Mouse (Mus musculus): ENCODE data around the gene Glra4. TPM values are rescaled to one million over a fixed set of nuclear protein-coding genes. Genes with fewer than 3 reads are reported as not detected.

Glra4 gene
- 0.13 and 0.22 TPM in 2 replicates for polyA plus RNA-seq (2016; fragmentation: Nextera tagmentation; extraction: Ambion mirVana)

GRCm38 (mm10) chrX:136780041-136780440 is at the start of gene Glra4:
Glra4 (minus strand) TSS chrX:136780141.
- no peak within 1 kb of the TSS for H3K9ac ChIP-seq
- H3K4me3 ChIP-seq = no peak within 1 kb of the TSS
- no peak for ATAC-seq (ENCODE audit: low FRiP score, low read depth)
- H3K9me3 ChIP-seq = no peaks in the 10 kb centered on the region
- H3K27me3 ChIP-seq (replicated peaks) = no peaks in the 10 kb centered on the region
- H3K4me1 ChIP-seq = no peaks in the 10 kb centered on the region
- H3K4me2 ChIP-seq (replicated peaks) = no peak within 1 kb of the TSS
- WGBS = 83% methylated on average over 3 of the region's 3 CpGs
- H3K36me3 ChIP-seq = no peaks in the 10 kb centered on the region
- no peak within 1 kb of the TSS for H3K27ac ChIP-seq

DNA sequence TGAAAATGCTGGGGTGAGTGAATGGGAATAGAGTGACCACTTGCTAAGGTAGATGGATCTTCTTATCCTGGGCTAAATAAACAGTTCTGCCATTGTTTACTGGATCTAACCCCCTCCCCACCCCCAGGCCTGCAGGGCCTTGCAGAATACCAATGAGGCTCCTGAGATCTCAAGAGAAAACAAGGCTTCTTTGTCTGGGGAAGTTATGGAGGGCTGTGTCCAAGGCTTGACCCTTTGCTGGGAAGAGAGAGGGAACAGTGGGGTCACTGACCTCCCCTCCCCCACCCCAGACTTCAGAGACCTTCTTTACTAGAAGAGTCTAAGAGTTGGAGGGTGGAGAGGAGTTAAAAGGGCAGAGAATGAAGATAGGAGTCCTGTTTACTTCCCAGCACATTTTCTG is 48.7 kb upstream of the Glra4 start:
- Histone ChIP-seq H3K27ac (no peak overlapping the region), H3K27me3 (replicated peaks) (no peaks in the 10 kb centered on the region), H3K9me3 (no peaks in the 10 kb centered on the region), H3K4me1 (0 out of 2 replicates have a peak, but pooled peaks cover 3% of the 10 kb centered on the region), H3K4me3 (no peak overlapping the region), H3K9ac (no peak overlapping the region), H3K36me3 (no peaks in the 10 kb centered on the region), H3K4me2 (replicated peaks) (no peak overlapping the region)
- no peak for ATAC-seq (ENCODE audit: low FRiP score, low read depth)

GRCm38 (mm10) chrX:136825016-136825415 is 45.1 kb upstream of the Glra4 start:
- Histone ChIP-seq H3K27ac (no peak overlapping the region), H3K4me1 (0 out of 2 replicates have a peak, but pooled peaks cover 3% of the 10 kb centered on the region), H3K36me3 (no peaks in the 10 kb centered on the region), H3K27me3 (replicated peaks) (no peaks in the 10 kb centered on the region), H3K4me2 (replicated peaks) (no peak overlapping the region), H3K4me3 (no peak overlapping the region), H3K9ac (no peak overlapping the region), H3K9me3 (no peaks in the 10 kb centered on the region)
- ATAC-seq (ENCODE audit: low FRiP score, low read depth) = no peak
- 65% methylated on average over 4 of the region's 4 CpGs for WGBS

DNA sequence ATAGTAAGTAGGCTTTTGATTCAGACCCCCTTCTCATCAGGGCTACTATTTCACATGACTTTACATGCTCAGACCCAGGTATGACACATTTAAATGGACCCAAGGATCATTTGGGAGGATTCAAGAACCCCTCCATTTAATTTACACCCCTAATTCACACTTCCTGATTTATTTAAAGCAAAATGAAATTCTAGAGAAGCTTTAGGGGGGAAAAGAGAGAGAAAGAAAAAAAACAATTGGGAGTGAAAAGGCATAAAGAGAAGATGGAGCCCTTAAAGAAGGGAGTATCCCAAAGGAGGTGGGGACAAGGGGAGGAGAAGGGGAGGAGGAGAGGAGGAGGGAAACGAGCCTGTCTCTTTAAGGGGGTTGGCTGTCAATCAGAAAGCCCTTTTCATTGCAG is 42.4 kb upstream of the Glra4 start, which contains the start of gene Plp1:
Plp1 (plus strand) TSS at position 301 of the 400 bp plus-strand sequence.
- Histone ChIP-seq H3K36me3 (no peaks in the 10 kb centered on the region), H3K9ac (no peak within 1 kb of the TSS), H3K4me3 (no peak within 1 kb of the TSS), H3K9me3 (no peaks in the 10 kb centered on the region), H3K27me3 (replicated peaks) (no peaks in the 10 kb centered on the region), H3K4me1 (no peaks in the 10 kb centered on the region), H3K4me2 (replicated peaks) (no peak within 1 kb of the TSS), H3K27ac (no peak within 1 kb of the TSS)
- ATAC-seq (ENCODE audit: low FRiP score, low read depth) = no peak
- 25% methylated on average over 1 of the region's 1 CpGs for WGBS

DNA sequence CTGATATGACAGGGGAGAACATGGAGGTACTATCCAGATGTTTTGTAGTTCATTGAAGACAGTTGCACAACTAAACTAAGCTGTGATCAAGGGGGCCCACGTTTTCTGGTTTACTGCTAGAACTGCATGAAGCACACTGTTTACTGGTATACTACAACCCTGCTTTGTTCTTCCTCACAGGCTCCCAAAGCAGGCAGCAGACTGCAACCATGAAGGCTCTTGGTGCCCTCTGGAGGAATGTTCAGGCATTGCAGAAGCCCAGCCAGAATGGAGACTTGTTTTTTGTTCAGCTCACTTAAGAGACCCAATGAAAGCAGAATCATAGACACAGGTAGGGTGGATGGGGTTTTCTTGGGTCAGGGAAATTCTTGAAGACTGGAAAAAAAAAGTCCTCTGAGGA is 40.3 kb upstream of the Glra4 start:
- no peak overlapping the region for H3K4me3 ChIP-seq
- 13% methylated on average over 1 of the region's 1 CpGs for whole genome bisulfite sequencing
- no peak overlapping the region for H3K4me2 ChIP-seq (replicated peaks)
- H3K4me1 ChIP-seq = no peaks in the 10 kb centered on the region
- H3K27me3 ChIP-seq (replicated peaks) = no peaks in the 10 kb centered on the region
- H3K36me3 ChIP-seq = no peaks in the 10 kb centered on the region
- no peak overlapping the region for H3K27ac ChIP-seq
- no peak overlapping the region for H3K9ac ChIP-seq
- no peaks in the 10 kb centered on the region for H3K9me3 ChIP-seq
- ATAC-seq (ENCODE audit: low FRiP score, low read depth) = peak; percentile 89

DNA sequence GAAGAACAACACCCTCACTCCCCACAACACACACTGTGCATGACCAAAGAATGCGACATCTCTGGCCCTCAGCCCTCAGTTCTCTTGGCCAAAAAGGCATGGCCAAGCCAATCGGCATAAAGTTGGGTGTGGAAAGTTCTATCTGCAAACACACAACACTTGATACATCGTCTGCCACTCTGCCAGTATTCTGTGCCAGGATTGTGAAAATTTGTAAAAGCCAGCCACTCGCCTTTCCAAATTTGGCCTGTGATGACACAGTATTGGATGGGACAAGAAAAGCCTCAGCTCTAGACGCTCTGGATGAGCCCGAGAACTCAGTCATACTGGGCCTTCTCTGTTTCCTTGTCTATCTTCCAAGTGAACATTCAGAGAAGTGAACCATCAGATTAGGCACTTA is 39.8 kb upstream of the Glra4 start:
- ATAC-seq (ENCODE audit: low FRiP score, low read depth) = peak; percentile 44; the same call in 1 of the 2 replicates
- Histone ChIP-seq H3K4me2 (replicated peaks) (no peak overlapping the region), H3K9me3 (no peaks in the 10 kb centered on the region), H3K36me3 (no peaks in the 10 kb centered on the region), H3K4me3 (no peak overlapping the region), H3K9ac (no peak overlapping the region), H3K4me1 (no peaks in the 10 kb centered on the region), H3K27ac (no peak overlapping the region), H3K27me3 (replicated peaks) (no peaks in the 10 kb centered on the region)
- 88% methylated on average over 6 of the region's 6 CpGs for WGBS

DNA sequence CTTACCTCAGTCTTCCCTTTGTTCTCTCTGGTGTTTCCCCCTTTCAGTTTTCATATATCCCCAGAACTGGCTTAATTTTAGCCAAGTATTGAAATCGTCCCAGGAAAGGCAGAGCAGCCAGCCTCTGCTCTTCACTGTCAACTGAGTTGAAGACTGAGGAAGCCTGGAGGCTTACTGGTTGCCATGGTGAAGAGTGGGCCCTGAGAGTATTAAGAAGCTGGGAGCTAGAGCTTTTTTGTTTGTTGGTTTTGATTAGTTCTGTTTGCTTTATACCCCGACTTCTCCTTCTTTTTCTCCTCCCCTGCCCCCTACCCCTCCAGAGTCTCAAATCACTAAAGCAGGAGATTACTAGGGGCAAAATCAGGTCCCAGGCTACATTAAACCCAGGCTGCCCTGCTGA is 17.3 kb upstream of the Glra4 start:
- Histone ChIP-seq H3K27ac (no peak overlapping the region), H3K36me3 (no peaks in the 10 kb centered on the region), H3K4me1 (no peaks in the 10 kb centered on the region), H3K4me3 (no peak overlapping the region), H3K4me2 (replicated peaks) (no peak overlapping the region), H3K9me3 (no peaks in the 10 kb centered on the region), H3K9ac (no peak overlapping the region), H3K27me3 (replicated peaks) (no peaks in the 10 kb centered on the region)
- WGBS = 30% methylated on average over 2 of the region's 2 CpGs
- ATAC-seq (ENCODE audit: low FRiP score, low read depth) = no peak

- WGBS = 92% methylated on average over 4 of the region's 4 CpGs
- H3K4me3 ChIP-seq = no peak overlapping the region
- no peaks in the 10 kb centered on the region for H3K9me3 ChIP-seq
- no peaks in the 10 kb centered on the region for H3K36me3 ChIP-seq
- no peaks in the 10 kb centered on the region for H3K4me1 ChIP-seq
- no peak overlapping the region for H3K27ac ChIP-seq
- H3K4me2 ChIP-seq (replicated peaks) = no peak overlapping the region
- no peak overlapping the region for H3K9ac ChIP-seq
- no peak for ATAC-seq (ENCODE audit: low FRiP score, low read depth)
- no peaks in the 10 kb centered on the region for H3K27me3 ChIP-seq (replicated peaks)
Measured at GRCm38 (mm10) chrX:136789446-136789845, 9.5 kb upstream of the Glra4 start.

DNA sequence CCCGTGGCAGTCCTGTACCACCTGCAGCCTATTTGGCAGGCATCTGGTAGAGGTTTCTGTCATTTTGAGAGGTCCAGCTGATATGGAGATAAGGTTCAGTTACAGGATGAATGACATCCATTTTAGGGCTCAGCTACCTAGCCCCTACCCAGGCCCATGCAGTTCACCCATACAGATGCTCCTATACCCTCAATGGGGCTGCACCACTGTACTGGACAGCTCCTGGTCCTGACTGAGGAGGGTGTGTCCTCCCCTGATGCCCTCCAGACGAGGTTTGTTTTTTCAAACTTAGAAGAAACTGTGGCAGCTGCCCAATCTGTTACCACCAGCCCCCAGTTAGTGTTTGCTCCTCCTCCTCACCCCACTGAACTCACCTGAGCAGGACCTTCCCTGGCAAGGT is 679 bp downstream of the Glra4 start:
- no peak for ATAC-seq (ENCODE audit: low FRiP score, low read depth)
- H3K36me3 ChIP-seq = no peaks in the 10 kb centered on the region
- 62% methylated on average over 2 of the region's 2 CpGs for WGBS
- no peak overlapping the region for H3K4me3 ChIP-seq
- H3K4me2 ChIP-seq (replicated peaks) = no peak overlapping the region
- no peaks in the 10 kb centered on the region for H3K4me1 ChIP-seq
- no peaks in the 10 kb centered on the region for H3K27me3 ChIP-seq (replicated peaks)
- H3K9ac ChIP-seq = no peak overlapping the region
- H3K27ac ChIP-seq = no peak overlapping the region
- no peaks in the 10 kb centered on the region for H3K9me3 ChIP-seq

- no peaks in the 10 kb centered on the region for H3K9me3 ChIP-seq
- H3K4me1 ChIP-seq = no peaks in the 10 kb centered on the region
- H3K36me3 ChIP-seq = no peaks in the 10 kb centered on the region
- ATAC-seq (ENCODE audit: low FRiP score, low read depth) = no peak
- H3K27me3 ChIP-seq (replicated peaks) = no peaks in the 10 kb centered on the region
- no peak overlapping the region for H3K4me2 ChIP-seq (replicated peaks)
- H3K9ac ChIP-seq = no peak overlapping the region
- H3K27ac ChIP-seq = no peak overlapping the region
- H3K4me3 ChIP-seq = no peak overlapping the region
- WGBS = 83% methylated on average over 3 of the region's 3 CpGs
Measured at GRCm38 (mm10) chrX:136778046-136778445, 1.9 kb downstream of the Glra4 start.

- no peak overlapping the region for H3K4me2 ChIP-seq (replicated peaks)
- ATAC-seq (ENCODE audit: low FRiP score, low read depth) = no peak
- H3K4me1 ChIP-seq = no peaks in the 10 kb centered on the region
- no peaks in the 10 kb centered on the region for H3K9me3 ChIP-seq
- no peak overlapping the region for H3K4me3 ChIP-seq
- H3K9ac ChIP-seq = no peak overlapping the region
- H3K27ac ChIP-seq = no peak overlapping the region
- H3K27me3 ChIP-seq (replicated peaks) = no peaks in the 10 kb centered on the region
- no peaks in the 10 kb centered on the region for H3K36me3 ChIP-seq
- WGBS = 80% methylated on average over 1 of the region's 1 CpGs
Measured at GRCm38 (mm10) chrX:136773035-136773434, 6.9 kb downstream of the Glra4 start.

- WGBS = 74% methylated on average over 11 of the region's 11 CpGs
- no peak overlapping the region for H3K9ac ChIP-seq
- ATAC-seq (ENCODE audit: low FRiP score, low read depth) = no peak
- no peaks in the 10 kb centered on the region for H3K36me3 ChIP-seq
- H3K27ac ChIP-seq = no peak overlapping the region
- H3K4me3 ChIP-seq = no peak overlapping the region
- no peaks in the 10 kb centered on the region for H3K27me3 ChIP-seq (replicated peaks)
- no peaks in the 10 kb centered on the region for H3K9me3 ChIP-seq
- no peaks in the 10 kb centered on the region for H3K4me1 ChIP-seq
- H3K4me2 ChIP-seq (replicated peaks) = no peak overlapping the region
Measured at GRCm38 (mm10) chrX:136761103-136762074, 18.6 kb downstream of the Glra4 start.

- H3K27me3 ChIP-seq (replicated peaks) = no peaks in the 10 kb centered on the region
- no peak overlapping the region for H3K9ac ChIP-seq
- no peak overlapping the region for H3K4me2 ChIP-seq (replicated peaks)
- WGBS = 94% methylated on average over 3 of the region's 3 CpGs
- no peak for ATAC-seq (ENCODE audit: low FRiP score, low read depth)
- no peaks in the 10 kb centered on the region for H3K36me3 ChIP-seq
- no peaks in the 10 kb centered on the region for H3K4me1 ChIP-seq
- H3K27ac ChIP-seq = no peak overlapping the region
- H3K4me3 ChIP-seq = no peak overlapping the region
- no peaks in the 10 kb centered on the region for H3K9me3 ChIP-seq
Measured at GRCm38 (mm10) chrX:136755464-136755863, 24.5 kb downstream of the Glra4 start.
